Mouse (Mus musculus) bone marrow macrophage, adult 2 months (primary cell): ENCODE measurements around the gene Aatf.

Experiments used
- CTCF ChIP-seq: IDR thresholded peaks from 2 replicates; pipeline ENCODE4 v1.5.1; 2012; ENCODE audit warnings: low read depth, mild to moderate bottlenecking, low read length, moderate library complexity
- POLR2A ChIP-seq: IDR thresholded peaks from 2 replicates; pipeline ENCODE4 v1.6.1; 2012; ENCODE audit warnings: mild to moderate bottlenecking, low read depth, low read length, borderline replicate concordance

- TF ChIP-seq POLR2A (no peak), CTCF (no peak)
Measured at GRCm38 (mm10) chr11:84522577-84523320, 9.4 kb upstream of the Aatf start.
